Mouse (Mus musculus) cerebellum, postnatal 10 days (tissue): ENCODE measurements around the gene Enpp7.
A peak's percentile ranks its signal among the peaks of the same experiment; 100 is the strongest.

ENCODE experiments used
- DNase-seq, 2 experiments: peaks; one replicate each; pipeline ENCODE4 v3.0.0; 2021; ENCODE audit warnings: mixed read lengths in 2 of 2

Gene Enpp7

DNA sequence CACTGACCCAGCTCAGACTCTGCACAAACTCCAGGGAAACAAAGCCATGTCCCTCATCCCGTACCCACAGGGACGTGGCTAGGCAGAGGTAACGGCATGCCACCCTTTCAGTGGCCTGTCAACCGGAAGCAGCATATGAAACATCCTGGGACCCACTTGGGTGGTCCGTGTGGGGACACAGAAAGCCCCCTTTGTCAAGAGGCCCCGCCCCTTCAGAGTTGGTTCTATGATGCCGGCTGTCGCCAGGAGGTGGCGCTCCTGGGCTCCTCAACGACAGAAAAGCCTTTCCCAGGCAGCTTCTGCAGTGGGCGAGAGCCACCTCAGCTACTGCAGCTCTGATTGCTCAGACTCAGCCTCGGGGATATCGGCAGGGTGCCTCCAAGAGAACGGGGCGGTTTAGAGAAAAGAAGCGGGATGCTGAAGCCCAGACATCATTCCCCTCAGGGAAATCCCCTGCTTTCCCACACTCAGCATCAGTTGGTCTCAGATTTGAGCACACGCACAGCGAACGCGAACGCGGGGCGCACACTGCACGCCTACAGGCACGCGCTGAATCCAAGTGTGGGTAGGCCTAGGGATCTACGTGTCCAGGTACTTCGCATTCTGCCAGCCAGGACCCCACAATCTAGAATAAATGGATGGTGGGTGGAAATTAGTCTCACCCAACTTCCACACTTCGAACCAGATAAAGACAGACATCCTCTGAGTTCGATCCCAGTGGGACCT is 10.7 kb downstream of the Enpp7 start:
- peak; percentile 94 to 96 for DNase-seq

DNA sequence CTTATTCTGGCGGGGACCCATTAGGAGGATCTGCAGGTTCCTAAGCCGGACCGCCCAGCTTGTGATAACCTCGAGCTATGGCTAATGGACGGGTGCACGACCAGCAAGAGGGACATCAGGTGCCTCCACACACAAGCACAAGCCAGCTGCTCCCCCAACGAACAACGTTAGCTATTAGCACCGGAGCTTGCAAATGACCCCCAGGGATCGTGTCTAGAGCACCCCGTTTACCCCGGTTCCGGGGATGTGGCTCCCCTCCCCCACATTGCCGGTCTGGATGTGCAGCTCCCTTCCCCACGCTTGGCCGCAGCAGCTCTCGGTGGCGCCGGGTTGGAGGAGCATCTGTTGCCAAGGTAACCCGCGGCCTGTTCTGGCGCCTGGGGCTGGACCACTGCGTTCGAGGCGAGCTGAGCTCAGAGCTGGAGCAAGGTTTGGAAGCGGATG is 11.4 kb downstream of the Enpp7 start:
- DNase-seq = peak; percentile 85 to 91

DNA sequence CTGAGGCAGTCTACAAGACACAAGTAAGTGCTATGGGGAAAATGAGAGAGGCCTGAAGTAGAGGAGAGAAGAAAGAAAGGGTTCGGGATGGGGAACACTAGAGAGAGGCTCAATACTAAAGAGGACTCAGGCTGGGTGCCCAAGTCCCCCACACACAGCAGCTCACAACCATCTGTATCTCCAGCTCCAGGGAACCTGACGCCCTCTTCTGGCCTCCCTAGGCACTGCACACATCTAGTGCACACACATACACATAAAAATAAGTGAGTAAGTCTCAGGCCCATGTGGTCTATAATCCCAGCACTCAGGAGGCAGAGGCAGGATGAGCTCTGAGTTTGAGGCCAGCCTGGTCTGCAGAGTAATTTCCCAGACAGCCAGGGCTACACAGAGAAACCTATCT is 12.9 kb downstream of the Enpp7 start:
- DNase-seq = no peak

DNA sequence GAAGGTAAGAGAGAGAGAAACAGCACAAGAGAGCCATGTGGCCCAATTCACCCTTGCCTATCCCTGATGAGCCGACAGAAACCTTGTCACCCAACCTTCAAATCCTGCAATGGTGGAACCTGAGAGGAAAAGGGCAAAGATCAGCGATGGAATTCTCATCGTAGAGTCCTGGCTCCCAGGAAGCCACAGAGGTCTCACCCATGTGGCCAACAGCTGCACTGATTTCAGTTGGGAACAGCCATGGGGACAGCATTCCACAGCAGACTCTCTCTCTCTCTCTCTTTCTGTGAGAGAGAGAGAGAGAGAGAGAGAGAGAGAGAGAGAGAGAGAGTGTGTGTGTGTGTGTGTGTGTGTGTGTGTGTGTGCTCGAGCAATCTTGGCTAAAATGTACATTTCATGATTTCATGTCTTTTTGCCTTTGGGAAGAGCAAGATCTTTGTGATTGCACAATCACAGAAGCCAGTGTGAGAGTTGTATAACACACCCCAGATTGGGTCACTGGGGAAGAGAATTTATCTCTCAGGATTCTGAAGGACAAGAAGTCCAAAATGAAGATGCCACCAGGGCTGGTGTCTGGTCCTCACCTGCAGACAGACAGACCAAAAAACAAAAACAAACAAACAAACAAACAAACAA is 13.6 kb downstream of the Enpp7 start:
- DNase-seq = no peak

DNA sequence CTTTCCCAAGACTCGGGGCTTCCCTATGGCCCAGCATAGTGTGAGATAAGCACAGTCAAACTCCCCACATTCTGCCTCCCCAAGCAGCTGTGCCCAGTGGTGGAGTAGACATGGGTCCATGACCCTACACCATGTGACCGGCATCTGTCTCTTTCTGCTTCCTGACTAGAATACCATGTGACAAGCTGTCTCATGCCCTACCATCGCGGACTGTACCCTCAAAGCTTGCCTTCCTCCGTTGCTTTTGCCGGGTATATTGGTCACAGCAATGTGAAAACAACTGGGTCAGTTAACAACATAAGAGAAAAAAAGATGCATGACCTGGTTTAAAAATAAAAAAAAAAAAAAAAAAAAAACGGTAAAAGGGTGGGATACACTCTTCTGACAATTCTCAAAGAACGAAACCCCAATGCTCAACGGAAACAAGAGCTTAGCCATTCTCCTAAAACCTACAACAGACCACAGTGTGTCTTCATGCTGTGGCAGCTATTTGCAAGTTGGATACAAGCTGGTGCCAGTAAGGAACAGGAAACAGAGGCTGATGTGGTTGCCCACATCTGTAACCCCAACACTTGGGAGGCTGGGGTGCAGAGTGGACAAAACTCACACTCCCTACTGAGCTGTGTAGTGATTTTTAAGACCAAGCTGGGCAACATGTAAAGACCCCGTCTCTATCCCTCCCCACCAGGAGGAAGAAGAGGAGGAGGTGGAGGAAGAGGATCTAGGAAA is 17.7 kb downstream of the Enpp7 start:
- no peak for DNase-seq

DNA sequence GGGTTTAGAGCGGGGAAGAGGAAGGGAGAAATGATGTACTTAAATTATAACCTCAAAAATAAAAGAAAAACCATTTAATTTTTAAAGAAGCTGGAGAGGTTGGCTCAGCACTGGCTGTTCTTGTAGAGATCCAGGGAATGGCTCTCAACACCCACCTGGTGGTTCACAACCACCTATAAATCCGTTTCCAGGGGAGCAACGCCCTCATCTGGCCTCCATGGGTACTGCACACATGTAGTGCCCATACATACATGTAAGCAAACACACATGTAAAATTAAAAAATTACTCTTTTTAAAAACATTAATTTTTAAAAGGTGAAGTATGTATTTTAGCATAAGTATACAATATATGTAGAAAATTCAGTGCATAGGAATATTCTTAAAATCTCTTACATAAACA is 18.5 kb downstream of the Enpp7 start:
- no peak for DNase-seq

DNA sequence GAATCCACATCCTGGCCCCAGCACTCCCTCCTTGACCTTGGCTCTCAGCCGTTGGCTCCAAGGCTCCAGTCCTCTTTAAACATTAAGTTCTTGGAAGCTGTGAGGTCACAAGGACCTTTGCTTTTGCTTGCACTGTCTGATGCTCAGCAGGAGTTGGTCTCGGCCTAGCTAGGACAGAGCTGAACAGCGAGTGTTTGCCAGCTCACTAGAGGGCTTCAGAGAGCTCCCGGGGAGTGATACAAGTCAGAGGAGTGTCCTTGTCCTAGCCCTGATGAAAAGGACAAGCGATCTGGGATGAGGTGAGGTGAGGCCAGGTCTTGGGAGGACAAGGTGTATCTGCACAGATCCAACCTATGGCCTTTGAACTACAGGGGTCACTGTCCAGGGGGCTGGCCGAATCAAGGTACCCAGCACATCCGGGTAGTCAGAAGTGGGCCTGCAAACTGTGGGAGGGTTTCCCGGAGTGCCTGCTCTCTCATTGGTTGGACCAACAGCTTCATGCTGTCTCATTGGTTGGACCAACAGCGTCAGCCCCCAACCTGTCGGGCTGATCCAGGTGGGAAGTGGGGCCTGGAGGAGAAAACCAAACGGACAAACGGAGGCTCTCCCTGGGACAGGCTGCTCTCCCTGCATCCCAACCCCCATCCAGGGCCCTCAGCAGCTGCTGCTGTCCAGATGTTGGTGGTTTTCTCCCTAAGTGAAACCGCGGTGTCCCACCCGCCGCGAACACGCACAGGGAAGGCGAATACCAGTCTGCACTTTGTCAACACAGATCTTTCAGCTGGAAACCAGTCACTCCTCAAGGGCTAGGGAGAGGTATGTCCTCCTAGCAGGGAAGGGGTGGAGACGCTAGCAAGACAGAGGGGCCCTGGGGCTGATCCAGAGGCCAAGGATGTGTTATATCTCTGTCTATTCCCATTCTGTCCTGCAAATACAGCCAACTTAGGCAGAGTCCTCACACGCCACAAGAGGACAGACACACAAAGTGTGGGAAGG is 19.8 kb downstream of the Enpp7 start:
- no peak for DNase-seq

DNA sequence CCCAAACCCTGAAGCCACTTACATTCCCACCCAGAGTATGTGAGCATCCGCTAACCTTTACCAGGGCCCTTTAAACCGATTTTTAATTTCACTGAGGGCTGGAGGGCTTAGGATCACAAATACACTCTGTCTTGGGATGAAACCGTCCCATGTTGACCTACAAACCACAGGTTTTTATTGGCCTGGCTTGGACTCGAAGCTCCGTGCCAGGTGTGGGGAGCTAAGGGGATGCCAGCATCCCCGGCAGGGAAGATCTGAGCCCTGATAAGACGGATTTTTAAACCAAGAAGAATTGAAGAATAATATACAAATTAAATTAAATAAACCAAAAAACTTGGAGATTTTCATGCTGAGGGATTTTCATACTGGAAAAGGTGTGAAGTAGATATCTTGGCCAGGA is 26.5 kb downstream of the Enpp7 start:
- DNase-seq = peak in 1 of 2 experiments; percentile 50

DNA sequence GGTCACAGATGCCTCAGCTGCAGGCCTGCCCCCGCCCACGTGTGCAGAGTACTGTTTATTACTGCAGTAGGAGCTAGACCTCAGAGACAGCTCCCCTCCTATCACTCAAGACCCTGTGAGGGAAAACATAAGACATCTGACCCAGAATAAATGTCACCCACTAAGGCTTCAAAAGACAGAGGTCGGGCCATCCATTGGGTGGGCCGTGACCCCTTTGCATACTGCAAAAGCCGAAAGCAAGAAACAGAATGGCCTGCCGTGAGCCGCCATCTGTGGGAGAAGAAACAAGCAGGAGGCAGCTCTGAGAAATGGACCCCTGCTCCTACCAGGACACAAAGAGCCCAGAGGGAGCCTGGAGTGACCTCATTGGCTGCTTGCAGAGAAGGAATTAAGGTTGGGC is 29.5 kb downstream of the Enpp7 start:
- DNase-seq = no peak

DNA sequence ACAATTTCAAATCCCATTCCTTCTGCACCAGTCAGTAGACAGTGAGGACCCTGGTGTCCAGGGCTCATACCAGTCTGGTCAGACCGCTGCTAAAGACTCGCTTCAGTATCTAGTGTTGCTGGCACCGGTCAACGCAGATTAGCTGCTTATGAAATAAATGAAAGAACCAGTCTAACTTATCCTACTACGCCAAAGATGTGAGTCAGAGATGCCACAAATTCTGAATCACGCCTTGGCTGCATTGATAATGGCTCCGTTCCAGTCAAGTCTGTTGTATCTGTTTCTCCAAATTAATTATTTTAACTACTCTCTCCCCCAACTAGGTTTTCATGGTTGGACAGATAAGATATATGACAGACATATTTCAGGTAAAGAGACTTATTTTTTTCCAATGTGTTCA is 33.2 kb downstream of the Enpp7 start:
- no peak for DNase-seq

DNA sequence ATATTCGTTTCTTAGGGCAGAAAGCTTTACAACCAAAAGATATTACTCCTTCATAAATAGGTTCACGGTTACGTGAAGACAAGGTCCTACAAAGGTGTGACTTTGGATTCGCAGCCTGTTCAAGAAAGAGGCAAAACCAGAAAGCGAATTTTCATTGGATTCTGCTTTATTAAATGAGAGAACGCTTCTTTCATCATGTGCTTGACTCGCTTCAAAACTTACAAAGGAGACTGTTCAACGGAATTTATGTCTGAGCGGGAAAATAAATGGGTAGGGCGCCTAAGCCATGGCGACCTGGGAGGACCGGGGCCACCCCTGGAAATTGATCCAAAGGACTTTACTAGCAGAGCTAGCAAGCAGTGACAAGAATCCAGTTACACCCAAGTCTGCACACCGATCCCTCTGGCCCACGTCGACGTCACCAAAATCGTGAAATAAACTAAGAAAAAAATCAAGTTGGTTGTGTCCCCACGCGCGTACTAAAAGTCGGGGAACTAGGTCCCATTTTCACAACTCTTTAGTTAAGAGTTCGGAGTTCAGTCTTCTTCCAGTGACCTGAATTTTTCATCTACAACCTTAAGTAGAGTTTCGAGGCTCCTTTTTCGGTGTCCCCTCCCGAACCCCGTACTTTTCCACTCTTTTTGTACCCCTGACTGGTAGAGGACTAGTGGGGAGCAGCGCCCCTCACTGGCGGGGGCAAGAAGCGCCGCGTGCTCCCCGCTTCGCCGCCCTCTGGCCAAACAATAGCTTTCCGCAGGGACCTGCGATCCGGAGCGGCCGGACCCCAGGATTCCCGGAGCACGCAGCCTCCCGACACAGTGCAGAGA is 34.3 kb downstream of the Enpp7 start:
- DNase-seq = no peak

DNA sequence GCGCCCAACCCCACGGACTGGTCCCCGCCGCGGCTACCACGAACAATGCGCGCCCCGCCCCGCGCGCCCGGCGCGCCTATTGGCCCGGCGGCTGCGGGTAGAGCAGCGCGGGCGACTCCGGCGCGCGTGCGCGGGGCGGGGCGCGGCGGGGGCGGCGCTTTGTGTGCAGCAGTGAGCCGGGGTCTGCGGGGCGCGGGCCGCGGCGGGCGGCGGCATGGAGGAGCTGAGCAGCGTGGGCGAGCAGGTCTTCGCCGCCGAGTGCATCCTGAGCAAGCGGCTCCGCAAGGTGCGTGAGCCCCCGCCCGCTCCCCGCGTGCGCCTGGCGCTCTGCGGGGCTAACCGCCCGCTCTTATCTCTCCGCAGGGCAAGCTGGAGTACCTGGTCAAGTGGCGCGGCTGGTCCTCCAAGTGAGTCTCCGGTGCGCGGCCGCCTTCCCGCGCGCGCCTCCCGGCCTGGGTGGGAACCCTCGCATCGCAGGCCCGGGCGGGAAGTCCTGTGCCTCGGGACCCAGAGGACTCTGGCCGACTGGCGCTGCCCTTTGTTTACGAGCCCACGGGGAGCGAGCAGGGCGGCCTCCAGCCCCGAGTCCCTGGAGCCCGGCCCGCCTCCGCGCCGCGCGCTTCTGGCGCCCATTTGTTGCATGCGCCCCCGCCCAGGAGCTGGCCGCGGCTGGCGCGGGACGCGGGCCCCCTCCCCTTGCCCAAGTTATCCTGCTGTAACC is 35.1 kb downstream of the Enpp7 start, which contains the start of gene Cbx2:
Gene Cbx2, plus strand, starts transcription at position 68 of the 721 bp plus-strand sequence.
- DNase-seq = peak; percentile 93 to 97

DNA sequence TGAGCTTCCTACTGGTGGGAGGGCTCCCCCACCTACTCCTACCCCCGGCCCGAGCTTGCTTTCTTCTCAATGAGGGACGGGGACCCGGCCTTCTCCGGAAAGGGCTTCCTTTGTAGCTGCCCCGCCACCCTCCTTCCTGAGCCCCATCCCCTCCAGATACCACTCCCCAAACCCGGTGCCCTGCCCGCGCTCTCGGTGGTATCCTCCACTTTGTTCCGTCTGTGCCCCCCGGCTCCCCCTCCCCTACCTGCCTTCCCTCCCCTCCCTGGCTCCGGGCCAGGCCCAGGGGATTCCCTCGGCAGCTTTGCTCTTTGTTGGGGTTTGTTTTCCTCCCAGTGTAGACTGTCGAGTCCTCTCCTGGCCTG is 35.6 kb downstream of the Enpp7 start:
- peak; percentile 67 to 70 for DNase-seq

DNA sequence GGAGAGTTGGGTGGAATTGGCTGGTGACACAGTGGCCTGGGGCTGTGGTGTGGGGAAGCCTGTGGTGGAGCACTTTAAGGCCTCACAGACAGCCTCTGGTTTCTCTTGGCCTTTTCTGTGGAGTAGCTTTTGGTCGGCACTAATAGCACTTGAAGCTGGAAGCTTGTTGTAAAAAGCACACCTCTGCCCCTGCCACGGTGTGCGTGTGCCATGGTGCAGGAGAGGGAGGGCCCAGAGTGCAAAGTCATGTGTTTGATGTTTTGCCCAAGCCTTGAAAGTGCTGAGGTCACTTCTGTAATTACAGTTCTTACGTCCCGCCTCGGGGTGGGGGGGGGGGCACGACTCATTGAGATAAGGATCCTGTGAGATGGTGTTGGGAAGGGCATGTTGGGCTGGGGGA is 36.3 kb downstream of the Enpp7 start:
- peak in 1 of 2 experiments; percentile 16 for DNase-seq

DNA sequence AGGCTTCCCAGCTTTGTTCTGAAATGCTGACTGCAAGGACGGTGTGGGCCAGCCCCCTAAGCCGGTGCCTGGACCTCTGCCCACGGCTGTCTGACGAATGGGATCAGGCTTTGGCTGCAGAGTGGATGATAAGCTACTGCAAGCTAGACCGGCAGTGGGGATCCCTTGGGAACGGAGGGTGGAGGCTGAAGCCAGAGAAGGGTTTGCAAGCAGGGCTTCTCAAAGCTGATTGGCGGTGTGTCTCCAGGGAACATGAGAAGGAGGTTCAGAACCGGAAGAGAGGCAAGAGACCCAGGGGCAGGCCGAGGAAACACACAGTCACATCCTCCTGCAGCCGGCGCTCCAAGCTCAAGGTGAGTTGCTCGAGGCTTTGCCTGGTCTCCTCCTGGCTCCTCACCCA is 38.2 kb downstream of the Enpp7 start:
- DNase-seq = peak; percentile 66 to 75

DNA sequence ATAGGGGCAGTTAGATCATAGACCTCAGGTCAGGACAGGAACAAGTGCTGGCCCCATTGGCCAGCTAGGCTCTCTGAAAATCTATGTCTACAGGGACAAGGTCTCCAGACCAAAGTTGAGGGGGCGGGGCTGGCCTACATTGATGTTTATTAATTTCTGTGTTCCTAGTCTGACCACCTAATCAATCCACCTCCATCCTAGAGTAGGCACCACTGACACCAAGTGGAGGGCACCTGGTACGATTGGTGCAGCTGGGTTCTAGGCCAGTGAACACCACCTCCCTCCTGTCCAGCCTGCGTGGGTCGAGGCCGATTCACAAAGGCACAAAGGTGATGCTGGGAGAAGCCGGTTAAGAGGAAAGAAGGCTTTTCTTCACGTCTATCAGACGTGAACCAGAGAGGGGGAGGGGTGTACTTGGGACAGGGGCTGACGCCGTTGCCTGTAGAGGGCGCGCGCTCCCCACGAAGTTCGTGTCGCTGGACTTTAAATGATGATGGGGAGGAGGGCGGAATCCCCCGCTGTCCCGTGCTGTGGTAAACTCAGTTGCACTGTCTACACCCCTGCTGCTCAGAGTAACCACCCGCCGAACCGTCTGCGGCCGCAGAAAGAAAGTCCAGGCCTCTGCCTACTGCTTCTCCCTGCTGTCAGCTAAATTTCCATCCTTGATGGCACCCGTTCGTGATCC is 46.0 kb downstream of the Enpp7 start:
- peak; percentile 95 to 97 for DNase-seq

DNA sequence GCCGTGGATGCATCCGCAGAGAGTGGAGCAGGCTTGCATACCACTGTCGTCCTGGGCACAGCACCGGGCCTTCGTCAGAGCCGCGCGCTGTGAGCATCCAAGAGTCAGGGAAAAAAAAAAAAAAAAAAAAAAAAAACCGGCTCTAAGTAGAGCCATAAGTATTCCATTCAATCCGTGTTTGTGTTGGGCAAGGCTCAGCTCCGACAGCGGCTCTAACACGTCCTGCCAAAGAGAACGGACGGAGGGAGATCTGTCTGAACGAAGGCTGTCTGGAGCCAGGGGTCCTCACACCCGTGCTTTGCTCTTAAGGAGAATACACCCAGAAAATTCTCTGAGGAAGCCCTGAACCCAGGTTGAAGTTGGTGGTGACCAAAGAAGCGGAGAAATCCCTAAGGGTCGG is 46.6 kb downstream of the Enpp7 start:
- no peak for DNase-seq

DNA sequence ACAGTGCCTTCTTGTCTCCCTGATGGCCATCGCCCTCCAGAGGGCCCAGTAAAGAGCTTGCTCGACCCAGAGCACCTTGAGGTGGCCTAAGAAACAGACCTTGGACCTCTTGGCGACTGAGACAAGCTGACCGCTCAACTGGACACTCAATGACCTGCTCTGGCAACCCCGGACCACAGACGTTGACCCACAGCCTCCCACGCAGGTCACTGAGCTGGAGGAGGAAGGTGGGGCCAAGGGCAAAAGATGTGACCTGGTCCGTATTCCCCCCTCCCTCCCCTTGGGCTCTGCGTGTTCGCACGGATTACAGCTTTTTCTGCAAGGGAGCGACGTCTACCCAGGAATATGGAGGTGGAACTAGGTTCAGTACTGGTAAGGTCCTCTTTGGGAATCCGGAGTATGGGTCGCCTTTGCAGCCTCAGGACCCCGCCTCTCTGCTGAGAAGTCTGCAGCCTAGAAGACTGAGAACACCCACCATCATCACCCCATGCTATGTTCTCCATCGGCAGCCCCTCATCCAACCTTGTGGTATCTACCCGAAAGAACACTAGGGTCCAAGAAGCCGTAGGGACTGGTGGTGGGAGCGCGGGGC is 47.2 kb downstream of the Enpp7 start:
- DNase-seq = peak in 1 of 2 experiments; percentile 27

DNA sequence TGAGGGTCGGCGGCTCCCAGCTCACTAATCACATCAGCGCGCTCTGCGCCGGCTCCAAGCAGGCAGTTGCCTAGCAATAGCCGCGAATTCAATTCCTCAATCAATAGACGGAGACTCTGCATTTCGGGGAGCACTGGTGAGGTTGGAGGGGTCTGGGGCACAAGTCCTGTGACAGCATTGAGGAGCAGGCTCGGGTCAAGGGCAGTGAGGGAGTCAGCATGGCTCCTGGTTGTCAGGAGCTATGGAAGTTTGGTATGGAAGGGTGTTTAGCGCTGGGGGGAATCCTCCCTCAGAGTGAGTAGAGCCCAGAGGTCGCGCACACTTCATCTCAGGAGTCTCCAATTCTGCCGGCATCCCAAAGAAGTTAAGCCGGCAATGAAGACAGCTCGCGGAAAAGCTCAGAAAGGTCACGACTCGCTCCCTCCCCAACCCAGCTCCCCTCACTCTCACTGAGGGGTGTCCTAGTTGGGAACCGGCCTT is 47.7 kb downstream of the Enpp7 start:
- no peak for DNase-seq

DNA sequence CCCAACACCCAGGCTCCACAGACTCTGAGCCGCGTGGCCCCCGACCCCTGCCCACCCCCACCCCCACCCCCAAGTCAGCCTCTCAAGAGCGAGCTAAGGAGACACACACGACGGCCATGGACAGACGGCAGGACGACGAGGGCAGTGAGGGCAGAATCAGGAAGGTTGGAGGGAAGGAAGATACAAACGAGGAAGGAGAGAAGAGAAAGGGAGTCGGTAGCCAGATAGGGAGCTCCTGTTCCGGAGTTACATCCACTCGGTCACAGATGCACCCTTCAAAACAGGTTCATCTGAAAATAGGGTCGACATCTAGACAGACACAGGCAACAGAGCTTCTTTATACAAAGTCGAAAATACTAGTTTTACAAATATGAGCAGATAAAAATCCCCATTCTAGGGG is 48.5 kb downstream of the Enpp7 start:
- DNase-seq = no peak
